24 mouse cellular contexts compared by ENCODE assay signal in genomic region chr1:131679644-131680043, GRCm38 (mm10). TPM values are rescaled to one million over a fixed set of nuclear protein-coding genes. Genes with fewer than 3 reads are reported as not detected.
DNase-seq lines count a peak whose midpoint lies in the region; ATAC-seq lines count a peak whose summit lies in the region.
"Had no signal": no experiment of that assay in that cellular context is flagged by ENCODE, and none has a peak within 500 bp of the region (broad histone marks: within the 10 kb centered on the region; RNA-seq: fewer than 3 reads in every experiment).

No protein-coding gene starts in this region.

- H3K27ac ChIP-seq in liver, embryonic 11.5 days (ENCODE audit: low read depth, low read length), result no peak overlapping the region
- H3K27ac ChIP-seq: embryonic facial prominence, embryonic 12.5 days; forebrain, embryonic 12.5 days; heart, embryonic 13.5 days; hindbrain, embryonic 12.5 days had no signal

- DNase-seq in layer of hippocampus, adult 11-12 months (ENCODE audit: low spot score), result peak; percentile 24
- DNase-seq in layer of hippocampus, postnatal 36 days, result no peak
- peak; percentile 47 for DNase-seq in A20 (ENCODE audit: low read depth, low spot score)
- DNase-seq in brain, adult 2 months (ENCODE audit: low read depth, low spot score), result peak; percentile 30
- DNase-seq in liver, embryonic 11.5 days (ENCODE audit: low spot score), result no peak
- no peak for DNase-seq in spleen, postnatal 4 days (ENCODE audit: low spot score in 2 of 2)
- DNase-seq in adipocyte (ENCODE audit: low spot score), result no peak
- DNase-seq: adrenal gland, adult 8-10 months; adrenal gland, postnatal 36 days; cerebellum, adult 2 months; cerebellum, postnatal 14 days; gastrocnemius, postnatal 10 days; heart, postnatal 4 days had no signal

- H3K9ac ChIP-seq in liver, embryonic 11.5 days (ENCODE audit: low read depth, low read length), result no peak overlapping the region
- H3K9ac ChIP-seq: embryonic facial prominence, embryonic 12.5 days; forebrain, embryonic 12.5 days; heart, embryonic 13.5 days; hindbrain, embryonic 12.5 days had no signal

- H3K4me3 ChIP-seq in liver, embryonic 11.5 days (ENCODE audit: low read depth, low read length), result no peak overlapping the region
- H3K4me3 ChIP-seq: embryonic facial prominence, embryonic 12.5 days; forebrain, embryonic 12.5 days; heart, embryonic 13.5 days; hindbrain, embryonic 12.5 days had no signal

- no peaks in the 10 kb centered on the region for H3K4me1 ChIP-seq in liver, embryonic 11.5 days (replicated peaks; ENCODE audit: control insufficient read depth, insufficient read depth, low read length)
- H3K4me1 ChIP-seq: embryonic facial prominence, embryonic 12.5 days; forebrain, embryonic 12.5 days; heart, embryonic 13.5 days; hindbrain, embryonic 12.5 days had no signal

- no peaks in the 10 kb centered on the region for H3K36me3 ChIP-seq in liver, embryonic 11.5 days (ENCODE audit: control insufficient read depth, insufficient read depth, low read length)
- H3K36me3 ChIP-seq: embryonic facial prominence, embryonic 12.5 days; forebrain, embryonic 12.5 days; heart, embryonic 13.5 days; hindbrain, embryonic 12.5 days had no signal

- no peak overlapping the region for H3K4me2 ChIP-seq in liver, embryonic 11.5 days
- H3K4me2 ChIP-seq: embryonic facial prominence, embryonic 12.5 days; forebrain, embryonic 12.5 days; heart, embryonic 13.5 days; hindbrain, embryonic 12.5 days had no signal

- ATAC-seq in megakaryocyte, adult 5-6 weeks (ENCODE audit: poor library complexity, severe bottlenecking), result peak; percentile 71
- no peak for ATAC-seq in liver, embryonic 11.5 days (replicated peaks; ENCODE audit: low FRiP score)
- ATAC-seq: forebrain, embryonic 16.5 days; hindbrain, embryonic 16.5 days; inflammation-experienced regulatory T-cells, adult 6 months had no signal

- no peaks in the 10 kb centered on the region; the same call in 1 of the 2 replicates for H3K9me3 ChIP-seq in liver, embryonic 11.5 days (ENCODE audit: control insufficient read depth, low read length)
- H3K9me3 ChIP-seq: embryonic facial prominence, embryonic 12.5 days; forebrain, embryonic 12.5 days; heart, embryonic 13.5 days; hindbrain, embryonic 12.5 days had no signal

- WGBS in liver, embryonic 11.5 days, result 64% methylated on average over 5 of the region's 5 CpGs

- no peaks in the 10 kb centered on the region for H3K27me3 ChIP-seq in liver, embryonic 11.5 days (replicated peaks; ENCODE audit: control insufficient read depth, insufficient read depth, low read length)
- H3K27me3 ChIP-seq: embryonic facial prominence, embryonic 12.5 days; forebrain, embryonic 12.5 days; heart, embryonic 13.5 days; hindbrain, embryonic 12.5 days had no signal

RNA-seq across cellular contexts. Expression of gene Rab7b, which starts 8.9 kb away (rescaled TPM):
- 1 to 10 TPM; 2.5 to 2.7 TPM for total RNA-seq in layer of hippocampus, postnatal 36 days (2021)
- total RNA-seq in megakaryocyte, adult 5-6 weeks (2015), result 3.3 and 4.0 TPM in 2 replicates
- total RNA-seq in megakaryocyte, adult 5-6 weeks (2017), result 22.4 TPM in 2 replicates
- 0.53 and 1.1 TPM in 2 replicates for polyA plus RNA-seq in liver, embryonic 11.5 days (2014; fragmentation: Nextera tagmentation; extraction: Ambion mirVana)

RNA-seq across cellular contexts. Expression of gene Ctse, which starts 41.5 kb away (rescaled TPM):
- not detected for total RNA-seq in layer of hippocampus, postnatal 36 days (2021)
- total RNA-seq in megakaryocyte, adult 5-6 weeks (2015), result 32.7 and 55.0 TPM in 2 replicates
- total RNA-seq in megakaryocyte, adult 5-6 weeks (2017), result 15.1 and 31.0 TPM in 2 replicates
- polyA plus RNA-seq in liver, embryonic 11.5 days (2014; fragmentation: Nextera tagmentation; extraction: Ambion mirVana), result 9.3 and 10.6 TPM in 2 replicates
- total RNA-seq: ES-E14 had no signal
- polyA plus RNA-seq: cortical plate, adult 2 months; forebrain, embryonic 12.5 days; forebrain, embryonic 16.5 days; frontal cortex, adult 2 months; hindbrain, embryonic 16.5 days had no signal

Comparison
In these comparisons a context has a peak if more than half of its experiments do, and no peak if none do; other contexts are left out.
1. DNase-seq: peak in layer of hippocampus, adult 11-12 months (single experiment), A20 (single experiment) and brain, adult 2 months (single experiment); none in layer of hippocampus, postnatal 36 days (0 of 2), liver, embryonic 11.5 days (single experiment), spleen, postnatal 4 days (0 of 2) and adipocyte (single experiment).
2. RNA of gene Ctse, which starts 41.5 kb away (total RNA-seq): 15.1 to 55.0 TPM in megakaryocyte, adult 5-6 weeks; not detected in layer of hippocampus, postnatal 36 days; every median in the first group is over 10 times any median in the second.